In genomic region chr7:38200606-38201289, GRCm38 (mm10) we compare ENCODE assay signal across 8 mouse cellular contexts. TPM values are rescaled to one million over a fixed set of nuclear protein-coding genes. Genes with fewer than 3 reads are reported as not detected.
DNase-seq lines count a peak whose midpoint lies in the region; ATAC-seq and TF ChIP-seq lines count a peak whose summit lies in the region.

No protein-coding gene starts in this region.

- H3K4me2 ChIP-seq in forebrain, embryonic 15.5 days (replicated peaks), result peak overlapping the region; percentile 58
- peak overlapping the region; percentile 62 for H3K4me2 ChIP-seq in liver, postnatal 0 days (ENCODE audit: low read depth, low read length)
- peak overlapping the region; percentile 58 for H3K4me2 ChIP-seq in neural tube, embryonic 13.5 days

- peak overlapping the region; percentile 85 for H3K27ac ChIP-seq in forebrain, embryonic 15.5 days (replicated peaks)
- H3K27ac ChIP-seq in liver, postnatal 0 days (ENCODE audit: low read depth), result peak overlapping the region; percentile 76
- no peak overlapping the region for H3K27ac ChIP-seq in neural tube, embryonic 13.5 days (replicated peaks)

- H3K4me1 ChIP-seq in forebrain, embryonic 15.5 days, result peaks cover 7% of the 10 kb centered on the region
- H3K4me1 ChIP-seq in liver, postnatal 0 days (ENCODE audit: insufficient read depth), result peaks cover 6% of the 10 kb centered on the region; the same call in 1 of the 2 replicates
- H3K4me1 ChIP-seq in neural tube, embryonic 13.5 days (replicated peaks), result peaks cover 9% of the 10 kb centered on the region; the same call in 1 of the 2 replicates

- no peak for TF ChIP-seq EP300 in liver, postnatal 0 days (IDR thresholded peaks at IDR 0.05; ENCODE audit: low read depth)

- peak overlapping the region; percentile 48 for H3K9ac ChIP-seq in forebrain, embryonic 15.5 days (replicated peaks)
- peak overlapping the region; percentile 41; the same call in 1 of the 2 replicates for H3K9ac ChIP-seq in liver, postnatal 0 days (replicated peaks)
- H3K9ac ChIP-seq in neural tube, embryonic 13.5 days, result peak overlapping the region; percentile 69

- H3K4me3 ChIP-seq in forebrain, embryonic 15.5 days, result peak overlapping the region; percentile 39
- H3K4me3 ChIP-seq in liver, postnatal 0 days (ENCODE audit: low read depth, low read length), result peak overlapping the region; percentile 20
- peak overlapping the region; percentile 32 for H3K4me3 ChIP-seq in neural tube, embryonic 13.5 days

- ATAC-seq in cerebellum, adult (ENCODE audit: insufficient number of reproducible peaks, low FRiP score, low TSS enrichment), result peak; percentile 89
- ATAC-seq in forebrain, embryonic 15.5 days (replicated peaks), result peak; percentile 91
- ATAC-seq in liver, postnatal 0 days, result peak; percentile 86
- peak; percentile 90 for ATAC-seq in neural tube, embryonic 13.5 days (ENCODE audit: low read depth)

- under 1% methylated on average over 28 of the region's 28 CpGs for WGBS in forebrain, embryonic 15.5 days
- 4% methylated on average over 28 of the region's 28 CpGs for WGBS in liver, postnatal 0 days (ENCODE audit: insufficient replicate concordance)
- 3% methylated on average over 28 of the region's 28 CpGs for WGBS in neural tube, embryonic 13.5 days

- H3K27me3 ChIP-seq in forebrain, embryonic 15.5 days, result no peaks in the 10 kb centered on the region
- H3K27me3 ChIP-seq in liver, postnatal 0 days (ENCODE audit: insufficient read depth, low read length), result no peaks in the 10 kb centered on the region
- H3K27me3 ChIP-seq in neural tube, embryonic 13.5 days, result no peaks in the 10 kb centered on the region

- TF ChIP-seq CTCF in liver, postnatal 0 days (IDR thresholded peaks at IDR 0.05; ENCODE audit: low read depth), result peak; percentile 100

- intact Hi-C loops in heart, postnatal 25 days (cut with DNase I), result loop anchor here (1.0 to 5.0 kb wide), 2 partner anchors 18 to 67 kb away; no protein-coding TSS in a partner anchor

- DNase-seq in ES-CJ7 (ENCODE audit: low read depth, low spot score), result peak; percentile 90
- DNase-seq in heart, postnatal 25 days (ENCODE audit: low spot score), result peak; percentile 60
- DNase-seq in layer of hippocampus, adult 11-12 months (ENCODE audit: low spot score), result peak; percentile 87
- DNase-seq in liver, postnatal 0 days, result peak; percentile 89
- peak; percentile 72 for DNase-seq in telencephalon, adult 2 months (ENCODE audit: low read depth, low spot score)

- H3K9me3 ChIP-seq in forebrain, embryonic 15.5 days, result no peaks in the 10 kb centered on the region
- no peaks in the 10 kb centered on the region for H3K9me3 ChIP-seq in liver, postnatal 0 days (ENCODE audit: low read length)
- no peaks in the 10 kb centered on the region for H3K9me3 ChIP-seq in neural tube, embryonic 13.5 days

- no peaks in the 10 kb centered on the region for H3K36me3 ChIP-seq in forebrain, embryonic 15.5 days
- peaks cover 6% of the 10 kb centered on the region; the same call in 1 of the 2 replicates for H3K36me3 ChIP-seq in liver, postnatal 0 days (replicated peaks; ENCODE audit: insufficient read depth, low read length)
- no peaks in the 10 kb centered on the region for H3K36me3 ChIP-seq in neural tube, embryonic 13.5 days

RNA-seq across cellular contexts. Expression of gene 1600014C10Rik, which starts 17.7 kb away (rescaled TPM):
- 16.8 and 17.7 TPM in 2 replicates for polyA plus RNA-seq in forebrain, embryonic 15.5 days (2015; fragmentation: Nextera tagmentation; extraction: Ambion mirVana)
- total RNA-seq in heart, postnatal 25 days (2021), result 10 to 100 TPM; 30.7 to 34.4 TPM
- 76.6 and 78.1 TPM in 2 replicates for polyA plus RNA-seq in liver, postnatal 0 days (2015; fragmentation: Nextera tagmentation; extraction: Ambion mirVana)
- 27.5 and 29.1 TPM in 2 replicates for polyA plus RNA-seq in neural tube, embryonic 13.5 days (2015; fragmentation: Nextera tagmentation; extraction: Ambion mirVana)

RNA-seq across cellular contexts. Expression of gene Plekhf1, which starts 27.1 kb away (rescaled TPM):
- polyA plus RNA-seq in forebrain, embryonic 15.5 days (2015; fragmentation: Nextera tagmentation; extraction: Ambion mirVana), result 0.61 and 0.68 TPM in 2 replicates
- 1 to 10 TPM; 9.5 to 9.9 TPM for total RNA-seq in heart, postnatal 25 days (2021)
- polyA plus RNA-seq in liver, postnatal 0 days (2015; fragmentation: Nextera tagmentation; extraction: Ambion mirVana), result 0.57 and 0.58 TPM in 2 replicates
- polyA plus RNA-seq in neural tube, embryonic 13.5 days (2015; fragmentation: Nextera tagmentation; extraction: Ambion mirVana), result 0.71 and 0.91 TPM in 2 replicates
